Mouse (Mus musculus): Measurements from ENCODE around the gene B3galnt1.

B3galnt1 gene

GRCm38 (mm10) chr3:69598261-69599165 is at the start of gene B3galnt1:
B3galnt1 (minus strand) TSS chr3:69598960.
- peak; percentile 76 for DNase-seq (ENCODE audit: low spot score)

GRCm38 (mm10) chr3:69634521-69634920 is 35.8 kb upstream of the B3galnt1 start:
- no peak for DNase-seq (ENCODE audit: low spot score)

- no peak for DNase-seq (ENCODE audit: low spot score)
Measured at GRCm38 (mm10) chr3:69633706-69634420, 35.1 kb upstream of the B3galnt1 start.

GRCm38 (mm10) chr3:69626963-69627590 is 28.3 kb upstream of the B3galnt1 start:
- DNase-seq (ENCODE audit: low spot score) = no peak

GRCm38 (mm10) chr3:69626213-69626962 is 27.6 kb upstream of the B3galnt1 start:
- DNase-seq (ENCODE audit: low spot score) = no peak

GRCm38 (mm10) chr3:69624182-69624581 is 25.4 kb upstream of the B3galnt1 start:
- no peak for DNase-seq (ENCODE audit: low spot score)

- DNase-seq (ENCODE audit: low spot score) = no peak
Measured at GRCm38 (mm10) chr3:69607909-69608308, 9.1 kb upstream of the B3galnt1 start.

- peak; percentile 66 for DNase-seq (ENCODE audit: low spot score)
Measured at GRCm38 (mm10) chr3:69607468-69607867, 8.7 kb upstream of the B3galnt1 start.

- no peak for DNase-seq (ENCODE audit: low spot score)
Measured at GRCm38 (mm10) chr3:69606923-69607322, 8.2 kb upstream of the B3galnt1 start.

GRCm38 (mm10) chr3:69599166-69599500 is 373 bp upstream of the B3galnt1 start:
- DNase-seq (ENCODE audit: low spot score) = no peak

GRCm38 (mm10) chr3:69597816-69598215 is 944 bp downstream of the B3galnt1 start:
- peak; percentile 31 for DNase-seq (ENCODE audit: low spot score)

- DNase-seq (ENCODE audit: low spot score) = no peak
Measured at GRCm38 (mm10) chr3:69597211-69597610, 1.5 kb downstream of the B3galnt1 start.

- no peak for DNase-seq (ENCODE audit: low spot score)
Measured at GRCm38 (mm10) chr3:69596116-69596515, 2.6 kb downstream of the B3galnt1 start.

- DNase-seq (ENCODE audit: low spot score) = no peak
Measured at GRCm38 (mm10) chr3:69594071-69594470, 4.7 kb downstream of the B3galnt1 start.

GRCm38 (mm10) chr3:69593426-69593825 is 5.3 kb downstream of the B3galnt1 start:
- DNase-seq (ENCODE audit: low spot score) = no peak

GRCm38 (mm10) chr3:69588101-69588760 is 10.5 kb downstream of the B3galnt1 start:
- DNase-seq (ENCODE audit: low spot score) = peak; percentile 86

GRCm38 (mm10) chr3:69583798-69584197 is 15.0 kb downstream of the B3galnt1 start:
- DNase-seq (ENCODE audit: low spot score) = no peak

GRCm38 (mm10) chr3:69578791-69579190 is 20.0 kb downstream of the B3galnt1 start:
- DNase-seq (ENCODE audit: low spot score) = no peak

GRCm38 (mm10) chr3:69576715-69577114 is 22.0 kb downstream of the B3galnt1 start:
- no peak for DNase-seq (ENCODE audit: low spot score)

- DNase-seq (ENCODE audit: low spot score) = no peak
Measured at GRCm38 (mm10) chr3:69575577-69575976, 23.2 kb downstream of the B3galnt1 start.

- no peak for DNase-seq (ENCODE audit: low spot score)
Measured at GRCm38 (mm10) chr3:69572561-69572960, 26.2 kb downstream of the B3galnt1 start.
